Mouse (Mus musculus) limb, embryonic 11.5 days (tissue): ENCODE data around the gene Pla2g2d. TPM values are rescaled to one million over a fixed set of nuclear protein-coding genes. Genes with fewer than 3 reads are reported as not detected.

Experiments
- ATAC-seq: fragments of 200-750 bp; cut with Nextera tagmentation; 2 replicates; pipeline ENCODE4 v1.8.0; 2017; ENCODE audit warnings: low read depth; ENCODE audit not compliant: insufficient number of reproducible peaks, low FRiP score, low TSS enrichment
- DNase-seq: peaks from one replicate; pipeline ENCODE4 v3.0.0-alpha.2; 2015; ENCODE audit warnings: low spot score
- H3K27ac ChIP-seq: fragments of 300-500 bp; sonication (generic); replicated peaks from 2 replicates; pipeline ENCODE4 v1.5.1; 2014; ENCODE audit warnings: low read depth, mild to moderate bottlenecking, low read length
- H3K27me3 ChIP-seq: fragments of 300-500 bp; sonication (generic); 2 replicates; pipeline ENCODE4 v1.6.1; 2014; ENCODE audit warnings: mild to moderate bottlenecking, low read length, mixed read lengths; ENCODE audit not compliant: control insufficient read depth, insufficient read depth
- H3K36me3 ChIP-seq: fragments of 300-500 bp; sonication (generic); 2 replicates; pipeline ENCODE4 v1.6.1; 2014; ENCODE audit warnings: mild to moderate bottlenecking, low read length, moderate library complexity, mixed read lengths; ENCODE audit not compliant: control insufficient read depth, insufficient read depth
- H3K4me1 ChIP-seq: fragments of 300-500 bp; sonication (generic); 2 replicates; pipeline ENCODE4 v1.6.1; 2014; ENCODE audit warnings: low read length, mixed read lengths; ENCODE audit not compliant: control insufficient read depth, insufficient read depth
- H3K4me2 ChIP-seq: fragments of 300-500 bp; sonication (generic); 2 replicates; pipeline ENCODE4 v1.6.1; 2014; ENCODE audit warnings: low read depth, mild to moderate bottlenecking, moderate library complexity; ENCODE audit not compliant: severe bottlenecking
- H3K4me3 ChIP-seq: fragments of 300-500 bp; sonication (generic); 2 replicates; pipeline ENCODE4 v1.5.1; 2014; ENCODE audit warnings: low read depth, low read length
- H3K9ac ChIP-seq: fragments of 300-500 bp; sonication (generic); 2 replicates; pipeline ENCODE4 v1.6.1; 2014; ENCODE audit warnings: mild to moderate bottlenecking, low read length
- H3K9me3 ChIP-seq: fragments of 300-500 bp; sonication (generic); 2 replicates; pipeline ENCODE4 v1.6.1; 2016; ENCODE audit warnings: low read length; ENCODE audit not compliant: control insufficient read depth
- WGBS: fragments of 180-500 bp; shearing (Covaris S2); extraction: QIAGEN DNeasy Blood & Tissue Kit; methylation state at CpG from one replicate; pipeline ENCODE4 v1.1.7; 2014; 5-methylcytosine and 5-hydroxymethylcytosine counted together
- polyA plus RNA-seq: library from polyadenylated mRNA; unstranded; fragments of >200 nt; fragmentation: Nextera tagmentation; extraction: Ambion mirVana; gene quantifications from 2 replicates; pipeline ENCODE4 v1.2.1, GENCODE M21; 2014

Pla2g2d gene
- polyA plus RNA-seq, 1 experiment from 2014 or later: not detected

- H3K4me2 ChIP-seq: no peak within 1 kb of the TSS
- no peak for DNase-seq
- H3K4me3 ChIP-seq: no peak within 1 kb of the TSS
- H3K27ac ChIP-seq: no peak within 1 kb of the TSS
- peaks cover 3% of the 10 kb centered on the region; the same call in 1 of the 2 replicates for H3K9me3 ChIP-seq
- H3K9ac ChIP-seq: no peak within 1 kb of the TSS
- H3K27me3 ChIP-seq: no peaks in the 10 kb centered on the region
- no peak for ATAC-seq
- WGBS: 77% methylated on average over 8 of the region's 8 CpGs
- no peaks in the 10 kb centered on the region for H3K36me3 ChIP-seq
- H3K4me1 ChIP-seq: peaks cover 7% of the 10 kb centered on the region
Observed at GRCm38 (mm10) chr4:138757416-138757815, 18.1 kb upstream of the Pla2g2d start, which contains the start of gene Pla2g2f. TSS of gene Pla2g2f (minus strand) at chr4:138757626.

DNA sequence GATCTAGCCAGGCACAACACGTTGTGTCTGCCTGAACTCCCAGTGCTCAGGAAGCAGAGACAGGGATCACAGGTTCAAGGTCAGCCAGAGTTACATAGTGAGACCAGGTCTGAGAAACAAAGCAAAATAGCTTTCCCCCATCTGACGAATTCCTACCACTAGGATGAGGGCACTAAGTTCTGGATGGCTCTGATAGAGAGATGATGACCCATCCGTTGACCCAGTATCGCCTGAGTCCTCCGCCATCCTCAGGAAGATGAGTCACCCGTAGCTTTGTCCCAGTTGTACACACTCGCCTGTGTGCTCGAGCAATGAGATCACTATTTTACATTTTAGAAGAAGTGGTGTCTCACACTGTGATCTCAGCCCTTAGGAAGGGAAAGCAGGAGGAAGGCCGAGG is 13.3 kb upstream of the Pla2g2d start:
- no peaks in the 10 kb centered on the region for H3K36me3 ChIP-seq
- no peaks in the 10 kb centered on the region for H3K27me3 ChIP-seq
- DNase-seq: no peak
- H3K9ac ChIP-seq: no peak overlapping the region
- no peak overlapping the region for H3K4me3 ChIP-seq
- H3K4me1 ChIP-seq: no peaks in the 10 kb centered on the region
- 80% methylated on average over 9 of the region's 9 CpGs for WGBS
- no peak overlapping the region for H3K27ac ChIP-seq
- no peaks in the 10 kb centered on the region for H3K9me3 ChIP-seq
- no peak overlapping the region for H3K4me2 ChIP-seq
- ATAC-seq: no peak

GRCm38 (mm10) chr4:138771970-138772369 is 3.6 kb upstream of the Pla2g2d start:
- Histone ChIP-seq H3K4me2 (no peak overlapping the region), H3K9ac (no peak overlapping the region), H3K9me3 (no peaks in the 10 kb centered on the region), H3K4me3 (no peak overlapping the region), H3K27me3 (no peaks in the 10 kb centered on the region), H3K36me3 (no peaks in the 10 kb centered on the region), H3K4me1 (no peaks in the 10 kb centered on the region), H3K27ac (no peak overlapping the region)
- 81% methylated on average over 10 of the region's 10 CpGs for WGBS
- no peak for DNase-seq
- no peak for ATAC-seq

- no peak overlapping the region for H3K27ac ChIP-seq
- ATAC-seq (no peak), DNase-seq (no peak)
- H3K36me3 ChIP-seq: no peaks in the 10 kb centered on the region
- H3K4me1 ChIP-seq: no peaks in the 10 kb centered on the region
- WGBS: 84% methylated on average over 5 of the region's 5 CpGs
- no peak overlapping the region for H3K4me2 ChIP-seq
- H3K4me3 ChIP-seq: no peak overlapping the region
- no peaks in the 10 kb centered on the region for H3K27me3 ChIP-seq
- H3K9ac ChIP-seq: no peak overlapping the region
- H3K9me3 ChIP-seq: no peaks in the 10 kb centered on the region
Observed at GRCm38 (mm10) chr4:138772386-138772785, 3.1 kb upstream of the Pla2g2d start.

DNA sequence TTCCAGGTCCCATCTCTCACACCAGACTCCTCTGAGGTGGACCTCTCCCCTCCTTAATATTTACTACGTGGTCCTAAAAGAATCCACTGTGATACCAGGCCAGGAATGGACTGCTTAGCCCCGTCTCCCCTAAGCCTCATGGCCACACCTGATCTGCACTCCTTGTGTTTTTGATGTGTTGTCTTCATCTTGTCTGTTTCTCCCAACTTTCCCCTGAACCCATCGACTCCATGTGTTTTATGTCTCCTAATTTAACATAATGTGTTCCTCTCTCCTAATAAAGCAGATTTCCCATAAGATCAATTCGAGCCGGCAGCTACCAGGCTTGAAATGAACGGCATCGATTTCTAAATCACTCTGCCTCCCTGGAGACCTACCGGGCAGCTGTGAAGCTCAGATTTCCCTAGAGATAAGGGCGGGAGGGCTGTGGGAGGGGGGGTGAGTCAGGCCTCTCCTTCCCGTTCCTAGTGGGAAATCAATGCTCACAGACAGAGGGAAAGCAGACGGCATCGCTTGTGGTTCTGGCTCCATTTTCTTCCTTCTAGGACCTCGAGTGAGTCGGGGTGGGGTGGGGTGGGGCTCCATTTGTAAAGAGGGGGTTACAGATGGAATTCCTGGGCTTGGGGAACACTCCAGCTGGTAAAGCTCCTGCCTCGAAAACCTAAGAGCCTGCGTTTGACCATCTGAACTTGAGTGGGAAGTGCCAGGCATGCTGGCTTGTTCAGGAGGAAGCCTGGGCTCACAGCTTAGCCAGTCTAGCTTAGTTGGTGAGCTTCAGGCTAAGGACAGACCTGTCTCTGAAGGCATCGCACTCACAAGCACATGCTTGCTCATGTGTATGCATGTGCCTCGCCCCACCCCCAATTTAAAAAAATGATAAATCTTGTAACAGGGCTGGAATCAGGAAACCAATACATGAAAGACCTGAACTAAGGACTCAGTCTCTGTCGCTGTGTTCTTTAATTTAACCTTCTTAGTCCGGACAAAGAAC is 2.2 kb downstream of the Pla2g2d start:
- H3K27ac ChIP-seq: no peak overlapping the region
- no peaks in the 10 kb centered on the region for H3K4me1 ChIP-seq
- H3K9ac ChIP-seq: no peak overlapping the region
- ATAC-seq (no peak), DNase-seq (no peak)
- no peaks in the 10 kb centered on the region for H3K27me3 ChIP-seq
- no peaks in the 10 kb centered on the region for H3K9me3 ChIP-seq
- H3K36me3 ChIP-seq: no peaks in the 10 kb centered on the region
- H3K4me2 ChIP-seq: no peak overlapping the region
- no peak overlapping the region for H3K4me3 ChIP-seq
- WGBS: 36% methylated on average over 20 of the region's 20 CpGs

- WGBS: 85% methylated on average over 5 of the region's 5 CpGs
- Histone ChIP-seq H3K9ac (no peak overlapping the region), H3K4me2 (no peak overlapping the region), H3K9me3 (no peaks in the 10 kb centered on the region), H3K4me3 (no peak overlapping the region), H3K4me1 (no peaks in the 10 kb centered on the region), H3K27me3 (no peaks in the 10 kb centered on the region), H3K36me3 (no peaks in the 10 kb centered on the region), H3K27ac (no peak overlapping the region)
- DNase-seq (no peak), ATAC-seq (no peak)
Observed at GRCm38 (mm10) chr4:138780300-138780699, 4.8 kb downstream of the Pla2g2d start.

DNA sequence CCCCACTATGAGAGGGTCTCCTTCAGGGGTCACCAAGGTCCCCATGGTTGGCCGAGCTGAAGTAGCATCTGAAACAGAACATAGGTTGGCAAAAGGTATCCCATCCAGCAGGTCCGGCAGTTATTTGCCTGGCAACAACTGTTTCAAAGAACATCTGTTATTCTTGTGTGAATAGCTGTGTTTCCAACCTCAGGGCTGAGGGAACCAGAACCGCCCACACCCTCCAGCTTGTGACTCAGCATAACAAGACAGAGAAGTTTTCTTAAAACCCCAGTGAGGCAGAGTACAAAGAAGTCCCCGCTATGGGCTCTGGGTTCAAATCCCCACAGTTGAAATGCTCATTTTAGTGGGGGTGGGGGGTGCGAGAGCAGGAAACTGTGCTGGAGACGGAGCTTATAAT is 6.6 kb downstream of the Pla2g2d start:
- DNase-seq (no peak), ATAC-seq (no peak)
- no peaks in the 10 kb centered on the region for H3K36me3 ChIP-seq
- 82% methylated on average over 6 of the region's 6 CpGs for WGBS
- H3K4me2 ChIP-seq: no peak overlapping the region
- no peaks in the 10 kb centered on the region for H3K9me3 ChIP-seq
- no peaks in the 10 kb centered on the region for H3K4me1 ChIP-seq
- no peak overlapping the region for H3K9ac ChIP-seq
- H3K27ac ChIP-seq: no peak overlapping the region
- no peaks in the 10 kb centered on the region for H3K27me3 ChIP-seq
- no peak overlapping the region for H3K4me3 ChIP-seq

GRCm38 (mm10) chr4:138785721-138786120 is 10.2 kb downstream of the Pla2g2d start:
- DNase-seq (no peak), ATAC-seq (no peak)
- Histone ChIP-seq H3K4me1 (no peaks in the 10 kb centered on the region), H3K27ac (no peak overlapping the region), H3K9ac (no peak overlapping the region), H3K36me3 (no peaks in the 10 kb centered on the region), H3K9me3 (no peaks in the 10 kb centered on the region), H3K4me3 (no peak overlapping the region), H3K4me2 (no peak overlapping the region), H3K27me3 (no peaks in the 10 kb centered on the region)
- WGBS: 52% methylated on average over 4 of the region's 4 CpGs
